Mouse (Mus musculus) heart, postnatal 4 days (tissue): ENCODE data around the gene Sympk. TPM values are rescaled to one million over a fixed set of nuclear protein-coding genes. Genes with fewer than 3 reads are reported as not detected.

Source experiments
- DNase-seq: peaks from one replicate; pipeline ENCODE4 v3.0.0; 2021
- total RNA-seq, 2 experiments: library from RNA; stranded (reverse); gene quantifications; 2 replicates each; pipeline ENCODE4 v1.2.3; 2021

Sympk gene
- total RNA-seq, 2 experiments from 2014 or later: 57.3 to 62.5 TPM

- DNase-seq: peak; percentile 2
Observed at GRCm38 (mm10) chr7:19007026-19007977, 16.9 kb upstream of the Sympk start.

GRCm38 (mm10) chr7:19010581-19010980 lies 13.6 kb upstream of the Sympk start:
- no peak for DNase-seq

- DNase-seq: peak; percentile 70
Observed at GRCm38 (mm10) chr7:19012025-19012621, 12.1 kb upstream of the Sympk start.

GRCm38 (mm10) chr7:19012882-19013281 lies 11.3 kb upstream of the Sympk start:
- DNase-seq: no peak

- DNase-seq: peak; percentile 11
Observed at GRCm38 (mm10) chr7:19014452-19014851, 9.7 kb upstream of the Sympk start.

GRCm38 (mm10) chr7:19016042-19016441 lies 8.1 kb upstream of the Sympk start:
- DNase-seq: no peak

- no peak for DNase-seq
Observed at GRCm38 (mm10) chr7:19017909-19018308, 6.3 kb upstream of the Sympk start.

GRCm38 (mm10) chr7:19021048-19021447 lies 3.1 kb upstream of the Sympk start:
- no peak for DNase-seq

GRCm38 (mm10) chr7:19022189-19022958 lies 1.8 kb upstream of the Sympk start:
- peak; percentile 17 for DNase-seq

GRCm38 (mm10) chr7:19023357-19023814 lies 791 bp upstream of the Sympk start, which contains the start of gene Foxa3:
Gene Foxa3 (minus strand): TSS chr7:19023538.
- DNase-seq: peak; percentile 58

GRCm38 (mm10) chr7:19024581-19025255 lies 541 bp downstream of the Sympk start:
- DNase-seq: no peak

GRCm38 (mm10) chr7:19028067-19028466 lies 3.9 kb downstream of the Sympk start:
- no peak for DNase-seq

- peak; percentile 71 for DNase-seq
Observed at GRCm38 (mm10) chr7:19029084-19029653, 5.0 kb downstream of the Sympk start.

GRCm38 (mm10) chr7:19031641-19032040 lies 7.5 kb downstream of the Sympk start:
- DNase-seq: no peak

- no peak for DNase-seq
Observed at GRCm38 (mm10) chr7:19044616-19045015, 20.4 kb downstream of the Sympk start.

GRCm38 (mm10) chr7:19046286-19047069 lies 22.3 kb downstream of the Sympk start:
- DNase-seq: no peak

GRCm38 (mm10) chr7:19048006-19048527 lies 23.9 kb downstream of the Sympk start:
- no peak for DNase-seq

GRCm38 (mm10) chr7:19049252-19049651 lies 25.1 kb downstream of the Sympk start:
- no peak for DNase-seq

GRCm38 (mm10) chr7:19050172-19050571 lies 26.0 kb downstream of the Sympk start:
- no peak for DNase-seq

GRCm38 (mm10) chr7:19051161-19051560 lies 27.0 kb downstream of the Sympk start:
- DNase-seq: no peak
